Mouse (Mus musculus) midbrain, postnatal 0 days (tissue): ENCODE measurements around the gene Armh3. TPM values are rescaled to one million over a fixed set of nuclear protein-coding genes. Genes with fewer than 3 reads are reported as not detected.

Experiments
- ATAC-seq: fragments of 200-750 bp; cut with Nextera tagmentation; 2 replicates; pipeline ENCODE4 v1.8.0; 2017; ENCODE audit warnings: moderate number of reproducible peaks, mild to moderate bottlenecking, moderate TSS enrichment, moderate library complexity; ENCODE audit not compliant: low FRiP score
- DNase-seq: peaks from one replicate; pipeline ENCODE4 v3.0.0-alpha.2; 2015; ENCODE audit warnings: low spot score
- H3K27ac ChIP-seq: fragments of 300-500 bp; sonication (generic); 2 replicates; pipeline ENCODE4 v1.5.1; 2014; ENCODE audit warnings: low read depth, mild to moderate bottlenecking, low read length, mixed read lengths
- H3K27me3 ChIP-seq: fragments of 300-500 bp; sonication (generic); 2 replicates; pipeline ENCODE4 v1.6.1; 2014; ENCODE audit warnings: low read length, control low read depth, mixed read lengths; ENCODE audit not compliant: insufficient read depth
- H3K36me3 ChIP-seq: fragments of 300-500 bp; sonication (generic); 2 replicates; pipeline ENCODE4 v1.6.1; 2014; ENCODE audit warnings: low read length, control low read depth, mixed read lengths; ENCODE audit not compliant: insufficient read depth
- H3K4me1 ChIP-seq: fragments of 300-500 bp; sonication (generic); 2 replicates; pipeline ENCODE4 v1.6.1; 2014; ENCODE audit warnings: mild to moderate bottlenecking, control low read depth, antibody characterized with exemption, low read length, mixed read lengths; ENCODE audit not compliant: insufficient read depth
- H3K4me2 ChIP-seq: fragments of 300-500 bp; sonication (generic); 2 replicates; pipeline ENCODE4 v1.6.1; 2014; ENCODE audit warnings: low read depth, mild to moderate bottlenecking, low read length, mixed read lengths; ENCODE audit not compliant: poor library complexity, severe bottlenecking
- H3K4me3 ChIP-seq: fragments of 300-500 bp; sonication (generic); 2 replicates; pipeline ENCODE4 v1.5.1; 2014; ENCODE audit warnings: low read depth, mild to moderate bottlenecking, low read length, moderate library complexity
- H3K9ac ChIP-seq: fragments of 300-500 bp; sonication (generic); replicated peaks from 2 replicates; pipeline ENCODE4 v1.6.1; 2014; ENCODE audit warnings: mild to moderate bottlenecking, low read length, moderate library complexity, mixed read lengths; ENCODE audit not compliant: poor library complexity, severe bottlenecking
- H3K9me3 ChIP-seq: fragments of 300-500 bp; sonication (generic); 2 replicates; pipeline ENCODE4 v1.6.1; 2016; ENCODE audit warnings: low read length, control low read depth
- CTCF ChIP-seq: IDR thresholded peaks from 2 replicates; pipeline ENCODE4 v1.5.1; 2016; ENCODE audit warnings: antibody characterized with exemption, mild to moderate bottlenecking
- WGBS: fragments of 180-500 bp; shearing (Covaris S2); extraction: QIAGEN DNeasy Blood & Tissue Kit; methylation state at CpG from one replicate; pipeline ENCODE4 v1.1.7; 2014; 5-methylcytosine and 5-hydroxymethylcytosine counted together
- polyA plus RNA-seq: library from polyadenylated mRNA; unstranded; fragments of >200 nt; fragmentation: Nextera tagmentation; extraction: Ambion mirVana; gene quantifications from 2 replicates; pipeline ENCODE4 v1.2.1, GENCODE M21; 2015
- total RNA-seq: library from RNA; depleted of rRNA; stranded (reverse); fragments of >200 nt; gene quantifications from 2 replicates; pipeline ENCODE4 v1.2.3, GENCODE M21; 2014

The Armh3 gene
- total and polyA plus RNA-seq, 2 experiments from 2014 or later: 18.1 to 18.9 TPM

- peaks cover 37% of the 10 kb centered on the region for H3K4me1 ChIP-seq
- no peak for ATAC-seq
- peak; percentile 33 for DNase-seq
- peak overlapping the region; percentile 94 for H3K4me2 ChIP-seq
- no peaks in the 10 kb centered on the region for H3K9me3 ChIP-seq
- H3K36me3 ChIP-seq: peaks cover 40% of the 10 kb centered on the region
- H3K27ac ChIP-seq: no peak overlapping the region; the same call in 1 of the 2 replicates
- 0 out of 2 replicates have a peak overlapping the region, but pooled peaks have one; percentile 74 for H3K9ac ChIP-seq
- WGBS: 59% methylated on average over 13 of the region's 13 CpGs
- peak; percentile 57 for TF ChIP-seq CTCF
- H3K4me3 ChIP-seq: peak overlapping the region; percentile 61
- no peaks in the 10 kb centered on the region for H3K27me3 ChIP-seq
These were observed 38.4 kb upstream of the Armh3 start for GRCm38 (mm10) chr19:46036477-46037242.

GRCm38 (mm10) chr19:46035971-46036370, 37.7 kb upstream of the Armh3 start:
- no peak for TF ChIP-seq CTCF
- Histone ChIP-seq H3K27me3 (no peaks in the 10 kb centered on the region), H3K9ac (no peak overlapping the region), H3K27ac (no peak overlapping the region), H3K4me3 (no peak overlapping the region), H3K4me2 (no peak overlapping the region), H3K9me3 (no peaks in the 10 kb centered on the region), H3K36me3 (peaks cover 44% of the 10 kb centered on the region), H3K4me1 (peaks cover 30% of the 10 kb centered on the region)
- WGBS: 92% methylated on average over 13 of the region's 13 CpGs
- DNase-seq (no peak), ATAC-seq (no peak)

- DNase-seq (no peak), ATAC-seq (no peak)
- 92% methylated on average over 11 of the region's 11 CpGs for WGBS
- Histone ChIP-seq H3K9me3 (no peaks in the 10 kb centered on the region), H3K4me1 (peaks cover 20% of the 10 kb centered on the region), H3K27ac (no peak overlapping the region), H3K36me3 (peaks cover 45% of the 10 kb centered on the region), H3K27me3 (no peaks in the 10 kb centered on the region), H3K4me2 (no peak overlapping the region), H3K4me3 (no peak overlapping the region), H3K9ac (0 out of 2 replicates have a peak overlapping the region, but pooled peaks have one; percentile 13)
- no peak for TF ChIP-seq CTCF
These were observed 35.6 kb upstream of the Armh3 start for GRCm38 (mm10) chr19:46033911-46034310.

GRCm38 (mm10) chr19:46032731-46033510, 34.6 kb upstream of the Armh3 start:
- H3K4me3 ChIP-seq: no peak overlapping the region
- ATAC-seq: no peak
- no peak overlapping the region for H3K27ac ChIP-seq
- H3K4me1 ChIP-seq: peaks cover 13% of the 10 kb centered on the region
- no peak for TF ChIP-seq CTCF
- no peaks in the 10 kb centered on the region for H3K9me3 ChIP-seq
- no peak for DNase-seq
- H3K9ac ChIP-seq: no peak overlapping the region
- peaks cover 45% of the 10 kb centered on the region for H3K36me3 ChIP-seq
- WGBS: 83% methylated on average over 26 of the region's 26 CpGs
- no peaks in the 10 kb centered on the region for H3K27me3 ChIP-seq
- H3K4me2 ChIP-seq: no peak overlapping the region

GRCm38 (mm10) chr19:46031689-46032432, 33.6 kb upstream of the Armh3 start:
- no peaks in the 10 kb centered on the region for H3K27me3 ChIP-seq
- H3K4me2 ChIP-seq: no peak overlapping the region
- H3K4me3 ChIP-seq: no peak overlapping the region
- H3K27ac ChIP-seq: no peak overlapping the region
- DNase-seq: no peak
- H3K9ac ChIP-seq: no peak overlapping the region
- peaks cover 2% of the 10 kb centered on the region for H3K4me1 ChIP-seq
- 67% methylated on average over 9 of the region's 9 CpGs for WGBS
- no peaks in the 10 kb centered on the region for H3K9me3 ChIP-seq
- H3K36me3 ChIP-seq: peaks cover 45% of the 10 kb centered on the region
- no peak for ATAC-seq
- no peak for TF ChIP-seq CTCF
